Mouse (Mus musculus) brain, adult 2 months (tissue): ENCODE results near the gene Rad9b.

Experiments
- DNase-seq: peaks from one replicate; pipeline ENCODE4 v3.0.0; 2011; ENCODE audit warnings: low read depth, low spot score

Gene Rad9b

DNA sequence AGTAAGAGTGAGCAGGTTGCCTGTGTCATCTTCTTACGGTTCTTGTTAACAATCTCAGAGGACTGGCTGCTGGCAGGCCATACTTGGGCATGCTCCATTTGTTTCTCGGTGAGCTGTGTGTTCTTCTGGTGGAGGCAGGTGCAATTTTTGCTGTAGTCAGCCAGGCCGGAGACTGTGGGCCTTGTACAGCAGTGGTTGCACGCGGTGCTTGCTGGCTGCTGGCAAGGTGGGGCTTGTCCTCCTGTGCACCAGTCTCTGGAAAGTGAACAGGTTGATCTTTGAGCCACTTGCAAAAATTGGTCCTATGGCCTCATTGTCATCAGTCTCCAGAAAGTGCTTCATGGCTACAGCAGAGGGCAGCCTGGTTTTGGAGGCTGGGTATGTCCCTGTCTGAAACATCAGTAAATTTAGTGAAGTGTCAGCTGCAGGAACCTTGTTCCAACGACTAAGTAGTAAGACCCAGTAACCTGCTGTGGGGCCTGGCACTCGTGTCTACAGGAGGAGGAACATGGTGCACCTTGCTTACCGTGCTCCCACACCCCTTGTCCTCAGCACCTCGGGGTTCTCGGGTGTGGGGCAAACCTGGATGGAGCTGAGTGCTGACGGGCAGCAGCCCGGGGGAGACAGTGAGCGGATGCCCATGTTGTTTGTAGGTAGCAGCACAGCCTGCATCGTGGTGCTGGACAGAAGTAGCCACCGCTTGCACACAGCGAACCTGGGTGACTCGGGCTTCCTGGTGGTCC is 40.9 kb downstream of the Rad9b start:
- peak; percentile 61 for DNase-seq

DNA sequence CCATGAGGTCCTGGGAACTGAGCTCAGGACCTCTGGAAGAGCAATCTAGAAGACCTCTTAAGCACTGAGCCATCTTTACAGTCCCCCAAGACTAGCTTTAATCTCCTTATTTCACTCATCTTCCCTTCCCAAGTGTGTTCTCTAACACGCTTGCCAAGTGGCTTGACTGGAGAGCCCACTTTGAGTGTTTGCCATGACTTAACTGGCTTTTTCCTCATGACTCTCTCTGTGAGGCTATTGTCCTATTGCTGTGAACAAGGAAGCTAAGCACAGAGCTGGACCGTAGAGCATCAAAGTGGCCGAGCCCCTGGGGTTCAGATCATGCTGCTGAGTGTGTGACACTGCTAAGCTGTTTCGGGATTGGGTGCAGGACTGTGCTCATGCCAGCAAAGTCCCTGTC is 41.7 kb downstream of the Rad9b start:
- DNase-seq = peak; percentile 36

DNA sequence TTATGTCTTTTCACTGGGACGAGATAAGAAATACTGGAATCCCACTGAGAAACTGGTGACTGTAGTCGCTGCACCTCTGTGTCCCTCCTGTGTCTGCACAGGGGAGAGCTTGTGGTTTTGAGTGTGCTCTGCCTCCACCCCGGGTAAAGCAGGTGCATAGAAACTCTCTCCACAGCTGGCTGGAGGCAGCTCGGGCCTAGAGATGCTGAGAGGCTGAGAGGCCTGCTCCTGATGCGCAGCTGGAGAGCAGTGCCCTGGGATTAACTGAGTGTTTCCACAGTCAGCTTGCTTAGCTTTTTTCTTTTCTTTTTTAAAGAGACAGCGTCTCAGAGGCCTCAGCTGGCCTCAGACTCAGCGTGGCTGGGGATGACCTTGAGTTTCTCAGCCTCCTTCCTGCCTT is 42.3 kb downstream of the Rad9b start:
- DNase-seq = peak; percentile 37

DNA sequence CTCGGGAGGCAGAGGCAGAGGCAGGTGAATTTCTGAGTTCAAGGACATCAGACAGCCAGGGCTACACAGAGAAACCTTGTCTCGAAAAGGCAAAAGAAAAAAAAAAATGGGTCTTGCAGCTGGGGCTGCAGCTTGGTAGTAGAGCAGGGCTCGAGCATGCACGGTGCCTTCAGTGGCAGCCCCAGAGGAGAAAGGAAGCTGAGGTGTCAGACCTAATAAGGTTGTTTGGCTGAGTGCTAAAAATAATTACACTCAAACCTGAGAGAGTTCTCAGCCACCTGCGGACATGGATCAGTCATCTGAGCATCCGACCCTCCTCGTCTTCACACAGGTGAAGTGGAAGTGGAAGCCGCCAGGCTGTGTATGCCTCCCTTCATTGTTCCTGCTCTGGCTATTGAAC is 43.3 kb downstream of the Rad9b start:
- DNase-seq = no peak

DNA sequence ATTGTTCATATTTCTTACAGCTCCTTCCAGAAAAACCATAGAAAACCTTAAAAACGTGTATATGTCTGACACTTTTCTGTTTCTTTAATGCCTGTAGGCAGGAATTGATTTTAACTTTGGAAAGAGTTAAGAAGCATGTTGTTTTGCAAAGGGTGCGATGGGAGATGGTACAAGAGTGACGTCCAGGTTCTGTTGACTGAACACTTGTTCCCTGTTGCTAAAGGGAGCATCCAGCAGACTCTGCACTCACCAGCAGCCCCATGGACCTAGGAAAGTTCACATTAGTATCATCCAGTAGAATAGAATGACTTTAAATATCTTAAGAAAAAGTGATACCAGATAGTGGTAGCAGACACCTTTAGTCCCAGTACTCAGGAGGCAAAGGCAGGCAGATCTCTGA is 47.5 kb downstream of the Rad9b start:
- no peak for DNase-seq

DNA sequence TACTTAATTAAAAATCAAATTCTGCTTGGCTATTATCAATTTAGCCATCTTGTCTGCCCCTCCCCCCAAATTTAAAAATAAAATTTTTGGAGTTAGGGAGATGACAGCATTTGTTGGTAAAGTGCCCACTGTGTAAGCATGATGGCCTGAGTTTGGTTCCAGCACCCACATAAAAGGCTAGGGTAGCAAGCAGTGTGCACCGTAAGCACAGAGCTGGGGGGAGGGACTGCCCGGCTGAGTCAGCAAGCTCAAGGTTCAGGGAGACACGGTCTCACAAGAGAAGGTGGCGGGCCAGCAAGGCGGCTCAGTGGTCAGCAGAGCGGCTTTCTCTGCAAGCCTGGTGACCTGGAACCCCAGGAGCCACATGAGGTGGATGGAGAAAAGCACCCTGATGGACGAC is 48.6 kb downstream of the Rad9b start:
- no peak for DNase-seq

DNA sequence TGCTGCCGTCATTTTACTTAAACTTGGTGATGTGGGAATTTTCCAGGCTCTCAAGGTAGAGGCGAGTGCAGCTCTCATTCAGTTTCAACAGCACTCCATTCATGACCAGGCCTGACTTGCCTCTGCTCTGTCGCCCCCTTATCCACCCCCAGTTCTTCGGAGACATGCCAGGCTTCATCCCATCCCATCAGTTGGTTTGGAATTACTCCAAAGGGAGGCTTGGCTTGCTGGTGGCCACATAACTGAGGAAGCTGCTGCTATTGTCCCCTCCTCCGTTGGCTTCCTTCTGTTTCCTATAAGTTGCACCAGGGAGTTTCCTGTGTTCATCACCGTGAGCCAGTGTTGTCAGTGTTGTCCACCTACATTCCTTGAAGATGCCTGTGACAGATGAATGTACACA is 49.5 kb downstream of the Rad9b start:
- peak; percentile 53 for DNase-seq

DNA sequence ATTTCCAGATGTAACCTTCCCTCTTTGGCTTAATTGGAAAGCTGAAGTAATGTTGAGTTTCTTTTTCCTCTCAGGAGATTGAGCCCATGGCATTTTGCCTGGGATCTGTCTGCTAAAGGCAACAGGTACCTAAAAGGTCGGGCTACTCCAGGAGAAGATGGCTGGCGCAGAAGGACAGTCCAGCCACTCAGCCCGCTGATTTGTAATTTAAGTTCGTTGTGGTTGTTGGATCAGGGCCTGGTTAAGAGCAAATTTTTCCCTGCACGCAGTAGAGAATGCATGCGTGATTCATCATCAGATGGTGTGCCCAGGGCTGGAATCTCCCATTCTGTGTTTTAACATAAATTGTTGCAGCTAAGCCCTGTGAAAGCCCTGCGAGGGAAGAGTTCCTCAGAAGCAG is 50.1 kb downstream of the Rad9b start:
- DNase-seq = peak; percentile 82

DNA sequence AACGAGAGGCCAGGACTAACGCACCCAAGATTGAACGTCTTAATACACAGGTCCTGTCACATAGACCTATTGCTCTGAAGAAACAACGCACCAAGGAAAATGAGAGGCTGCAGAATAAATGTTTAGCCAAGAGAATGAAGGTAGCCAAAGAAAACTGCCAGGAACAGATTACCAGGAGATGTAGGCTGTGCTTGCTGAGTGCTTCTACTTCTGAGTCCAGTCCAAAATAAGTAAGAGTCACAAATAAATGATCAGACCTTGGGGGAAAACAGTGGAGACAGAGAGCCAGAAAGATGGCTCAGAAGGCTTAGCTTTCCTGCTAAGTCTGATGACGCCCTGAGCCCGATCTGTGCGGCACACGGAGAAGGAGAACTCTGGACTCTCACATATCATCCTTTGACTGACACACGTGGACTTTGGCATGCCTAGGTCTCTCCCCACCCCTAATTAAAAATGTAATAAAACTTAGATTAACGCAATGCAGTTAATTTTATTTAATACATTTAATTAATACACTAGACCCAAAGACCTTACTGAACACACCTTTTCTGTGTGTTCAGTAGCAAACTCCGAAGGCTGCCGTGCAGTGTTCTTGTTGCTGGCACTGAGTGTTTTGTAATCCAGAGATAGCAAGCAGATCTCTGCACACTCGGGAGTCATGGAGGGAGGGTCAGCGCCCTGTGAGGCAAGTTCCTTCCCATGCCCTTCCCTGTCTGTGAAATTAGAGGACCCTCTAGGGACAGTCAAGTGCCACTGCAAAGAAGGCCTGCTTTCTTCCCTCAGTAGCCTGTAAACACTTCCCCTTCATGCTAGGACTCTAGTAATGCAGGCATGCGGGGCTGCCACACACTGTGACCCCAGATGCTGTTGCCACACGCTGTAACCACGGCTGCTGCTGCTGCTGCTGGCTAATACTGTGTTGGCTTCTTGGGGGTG is 51.0 kb downstream of the Rad9b start:
- peak; percentile 51 for DNase-seq

DNA sequence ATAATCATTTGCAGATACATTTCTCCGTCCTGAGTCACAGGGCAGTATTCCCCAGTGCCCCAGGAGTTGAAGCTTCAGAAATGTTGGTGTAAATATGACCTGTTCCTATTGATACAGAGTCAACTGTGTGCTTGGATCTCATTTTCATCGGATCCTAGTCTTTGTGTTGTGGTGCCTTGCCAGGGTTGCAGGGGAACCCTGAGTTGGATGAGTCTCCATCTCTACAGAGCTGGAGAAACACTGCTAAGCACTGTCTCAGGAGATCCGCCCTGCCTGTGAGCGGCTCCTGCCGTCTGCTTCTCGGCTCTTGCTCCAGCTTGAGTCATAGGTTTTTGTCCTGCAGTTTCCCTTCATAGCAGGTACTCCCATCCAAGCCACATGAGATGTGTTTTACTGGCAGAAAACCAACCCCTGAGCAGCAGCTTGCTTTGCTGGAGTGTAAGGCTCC is 53.9 kb downstream of the Rad9b start:
- DNase-seq = peak; percentile 89

DNA sequence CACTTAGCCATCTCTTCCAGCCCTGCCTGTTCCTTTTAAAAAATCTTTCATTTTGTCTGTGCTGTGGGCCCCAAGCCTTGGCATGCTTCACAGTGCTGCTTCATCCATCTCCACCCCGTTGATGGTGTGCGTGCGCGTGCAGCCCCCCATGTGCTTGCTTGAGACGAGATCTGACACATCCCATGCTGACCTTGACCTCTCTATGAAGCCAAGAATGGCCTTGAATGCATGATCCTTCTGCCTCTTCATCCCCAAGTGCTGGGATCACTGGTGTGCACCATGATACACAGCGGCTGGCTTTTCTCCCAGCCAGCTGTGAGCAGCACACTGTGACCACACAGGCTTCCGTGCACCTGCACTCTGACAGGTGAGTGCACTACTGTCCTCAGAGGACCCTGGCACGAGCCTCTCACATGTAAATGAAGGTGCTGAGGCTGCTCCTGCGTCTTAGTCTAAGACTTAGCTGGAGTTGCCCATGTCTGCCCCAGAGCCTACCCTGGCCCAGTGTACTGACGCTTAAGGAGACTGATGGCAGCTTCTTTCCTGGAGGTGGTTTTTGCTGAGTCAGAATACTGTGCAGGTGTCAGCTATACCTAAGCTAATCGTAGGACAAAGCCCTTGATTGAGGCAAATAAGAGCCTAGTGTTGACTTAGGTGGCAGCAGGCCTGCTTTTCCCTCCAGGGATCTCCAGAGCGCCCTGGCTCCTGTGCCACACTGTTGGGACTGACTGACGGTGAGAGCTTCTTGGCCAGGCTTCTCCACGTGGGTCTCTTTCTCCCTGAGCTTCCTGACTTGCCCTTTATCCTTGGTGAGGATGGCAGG is 58.7 kb downstream of the Rad9b start:
- no peak for DNase-seq

DNA sequence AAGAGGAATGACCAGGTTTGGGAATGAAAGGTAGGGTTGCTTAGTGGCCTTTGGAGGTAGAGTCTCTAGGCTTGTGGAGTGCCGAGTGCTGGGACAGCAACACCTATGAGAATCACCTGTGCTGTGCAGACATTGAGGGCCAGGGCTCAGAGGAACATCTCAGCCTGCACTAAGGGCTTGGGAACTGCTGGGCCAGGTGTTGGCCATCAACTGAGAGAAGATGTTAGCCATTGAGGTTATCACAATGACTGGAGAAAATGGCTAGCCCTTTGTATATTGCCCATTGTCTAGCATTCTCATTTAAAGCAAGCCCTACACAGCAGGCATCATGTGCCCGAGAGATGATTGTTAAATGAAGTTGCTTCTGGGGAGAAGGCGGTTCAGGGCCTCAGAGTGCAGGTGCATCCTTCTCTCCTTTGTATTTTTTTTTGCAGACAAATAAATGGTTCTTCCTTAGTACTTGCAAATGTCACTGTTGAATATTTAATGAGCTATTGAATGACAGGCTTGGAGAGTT is 59.8 kb downstream of the Rad9b start:
- no peak for DNase-seq

DNA sequence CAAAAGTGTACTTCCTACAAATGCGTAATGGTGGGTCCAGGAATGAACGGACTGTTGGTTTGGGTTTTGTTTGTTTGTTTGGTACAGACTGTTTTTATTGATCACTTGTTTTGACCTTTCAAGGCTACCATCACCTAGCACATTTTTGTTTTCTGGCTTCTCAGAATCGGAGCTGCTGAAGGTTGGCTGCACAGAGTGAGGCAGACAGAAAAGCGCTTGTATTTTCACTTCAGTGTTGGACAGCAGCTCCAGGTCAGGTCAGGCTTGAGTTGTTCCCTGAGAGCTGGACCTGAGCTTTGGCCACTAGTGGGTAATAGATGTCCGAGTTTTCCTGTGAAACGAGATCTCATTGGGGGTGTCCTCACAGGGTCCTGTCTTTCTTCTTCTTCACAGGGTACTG is 60.9 kb downstream of the Rad9b start:
- no peak for DNase-seq

DNA sequence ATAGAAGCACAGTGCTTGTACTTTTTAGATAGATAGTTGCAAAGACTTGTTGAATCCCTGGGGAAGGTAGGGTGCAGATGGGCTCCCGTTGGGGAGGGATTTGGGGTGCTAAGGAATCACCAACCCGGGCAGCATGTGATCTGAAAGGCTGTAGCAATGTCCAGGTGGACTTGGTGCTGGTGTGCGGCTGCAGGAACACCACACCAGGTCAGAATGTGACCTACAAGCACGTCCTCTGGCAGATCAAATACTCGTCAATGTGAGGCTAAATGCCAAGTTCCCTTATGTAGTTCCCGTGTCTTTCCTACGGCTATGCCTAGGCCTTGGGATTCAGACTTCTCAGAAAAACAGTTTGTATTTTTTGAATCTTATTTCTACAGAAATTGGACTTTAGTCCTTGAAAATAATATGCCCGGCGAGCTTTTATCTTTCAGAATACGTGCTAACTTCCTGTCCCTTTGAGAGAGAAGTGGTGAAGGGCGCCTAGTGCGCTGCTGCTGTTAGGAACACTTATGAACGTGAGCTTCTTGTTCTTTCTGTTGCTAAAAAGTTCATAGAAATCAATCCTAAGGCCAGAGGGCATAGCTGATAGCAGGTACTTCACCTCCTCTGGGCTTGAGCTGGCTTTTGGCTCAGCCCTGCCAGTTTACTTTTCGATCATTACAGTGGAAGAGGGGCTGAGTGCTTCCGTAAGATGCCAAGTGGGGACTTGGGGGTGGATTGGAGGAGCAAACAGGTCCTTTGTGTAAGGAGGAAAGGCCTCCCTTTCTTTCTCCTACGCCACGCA is 62.3 kb downstream of the Rad9b start:
- DNase-seq = no peak

DNA sequence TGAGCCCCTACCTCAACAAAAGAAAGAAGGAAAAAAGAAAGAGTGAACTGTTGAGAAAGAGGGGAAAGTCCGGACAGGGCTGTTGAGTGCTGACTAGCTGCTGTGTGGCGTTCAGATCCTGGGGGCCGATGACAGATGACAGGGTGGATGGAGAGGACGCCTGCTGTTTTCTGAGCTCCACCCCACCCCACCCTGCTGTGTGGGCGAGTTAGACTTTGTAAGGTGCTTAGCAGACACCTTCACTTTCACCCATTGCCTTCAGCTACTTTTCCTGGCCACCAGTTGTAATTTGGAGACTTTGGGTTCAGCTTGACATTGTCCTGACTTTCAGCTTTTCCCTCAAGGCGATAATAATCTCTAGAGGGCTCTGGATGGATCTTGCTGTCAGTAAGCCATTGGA is 62.9 kb downstream of the Rad9b start:
- DNase-seq = no peak

DNA sequence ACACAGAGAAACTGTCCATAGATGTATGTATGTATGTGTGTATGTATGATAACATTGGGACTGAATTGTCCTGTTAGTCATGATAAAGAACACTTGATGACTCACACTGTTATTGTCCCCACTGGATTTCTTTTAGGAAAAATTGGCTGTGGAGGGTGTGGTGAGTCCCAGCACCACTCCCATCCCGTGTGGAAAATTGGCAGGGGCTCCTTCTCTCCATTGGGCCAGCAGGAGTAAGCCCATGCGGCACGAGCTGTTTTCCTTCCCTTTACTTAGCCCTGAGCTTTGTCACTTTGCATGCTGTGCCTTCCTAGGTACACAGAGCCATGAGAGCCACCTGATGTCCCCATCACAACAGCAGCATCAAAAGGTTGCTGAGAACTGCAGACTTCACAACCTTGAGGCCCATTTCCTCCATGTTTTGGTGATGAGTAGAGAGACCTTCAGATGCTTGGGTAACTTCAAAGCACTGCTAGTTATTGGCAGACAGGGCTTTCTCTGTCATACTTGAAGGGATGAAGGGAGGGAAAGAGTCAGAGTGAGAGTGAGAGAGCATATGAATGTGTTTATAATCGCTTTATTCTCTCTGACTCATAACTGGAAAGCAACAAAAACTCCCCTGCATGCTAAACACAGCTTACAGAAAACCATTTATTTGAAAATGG is 65.8 kb downstream of the Rad9b start:
- DNase-seq = no peak

DNA sequence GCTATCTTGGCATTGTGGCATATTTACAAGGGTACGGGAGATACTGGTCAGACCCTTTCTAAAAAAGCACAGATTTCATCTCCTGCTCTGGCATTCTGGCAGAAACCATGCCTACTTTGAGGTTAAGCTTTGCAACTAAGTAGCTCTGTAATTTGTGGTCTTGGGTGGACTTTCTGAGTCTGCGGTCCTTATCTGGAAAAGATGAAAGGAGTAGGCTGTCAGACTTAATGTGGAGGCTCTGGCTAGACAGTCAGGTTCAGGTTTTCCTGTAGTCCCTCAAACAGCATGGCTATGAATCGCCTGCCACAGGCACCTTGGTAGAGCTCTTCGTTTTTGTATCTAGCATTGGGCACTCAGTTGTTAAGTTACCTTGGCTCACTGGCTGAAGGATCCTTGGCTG is 67.0 kb downstream of the Rad9b start:
- DNase-seq = no peak

DNA sequence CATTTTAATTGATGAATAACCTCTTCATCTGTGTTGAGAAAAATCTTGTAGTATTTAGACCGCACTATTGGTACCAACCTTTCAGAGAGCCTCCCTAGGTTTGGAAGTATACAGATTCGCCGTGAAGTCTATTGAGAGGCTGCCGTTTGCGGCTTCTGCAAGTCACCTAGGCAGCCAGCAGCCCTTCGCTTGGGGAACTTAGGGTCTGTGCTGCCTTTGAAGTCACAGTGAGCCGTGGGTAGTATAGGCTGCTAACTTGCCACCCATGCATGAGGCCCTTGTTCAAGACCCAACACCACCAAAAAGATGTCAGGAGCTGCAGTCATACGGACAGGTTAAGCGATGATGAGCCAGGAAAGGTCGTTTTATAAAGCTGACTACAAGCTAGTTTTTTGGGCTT is 67.8 kb downstream of the Rad9b start:
- DNase-seq = no peak

DNA sequence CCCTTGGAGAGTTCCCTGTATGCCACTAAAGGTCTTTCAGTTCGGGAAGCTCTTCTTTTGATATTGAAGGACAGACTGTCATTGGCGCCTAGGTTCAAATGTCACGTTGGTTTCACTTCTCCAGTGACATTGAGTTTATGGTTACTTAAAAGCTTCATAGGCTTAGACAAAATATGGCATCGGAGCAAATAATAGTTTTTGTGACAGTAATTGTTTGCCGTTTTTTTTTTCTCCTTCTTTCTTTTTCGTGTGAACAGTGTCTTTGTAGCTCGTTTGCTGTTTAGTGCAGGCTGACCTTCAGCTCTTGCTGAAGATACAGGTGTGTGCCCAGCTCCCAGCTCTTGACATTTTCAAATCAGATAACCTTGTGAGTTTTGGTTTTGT is 68.3 kb downstream of the Rad9b start:
- DNase-seq = no peak

DNA sequence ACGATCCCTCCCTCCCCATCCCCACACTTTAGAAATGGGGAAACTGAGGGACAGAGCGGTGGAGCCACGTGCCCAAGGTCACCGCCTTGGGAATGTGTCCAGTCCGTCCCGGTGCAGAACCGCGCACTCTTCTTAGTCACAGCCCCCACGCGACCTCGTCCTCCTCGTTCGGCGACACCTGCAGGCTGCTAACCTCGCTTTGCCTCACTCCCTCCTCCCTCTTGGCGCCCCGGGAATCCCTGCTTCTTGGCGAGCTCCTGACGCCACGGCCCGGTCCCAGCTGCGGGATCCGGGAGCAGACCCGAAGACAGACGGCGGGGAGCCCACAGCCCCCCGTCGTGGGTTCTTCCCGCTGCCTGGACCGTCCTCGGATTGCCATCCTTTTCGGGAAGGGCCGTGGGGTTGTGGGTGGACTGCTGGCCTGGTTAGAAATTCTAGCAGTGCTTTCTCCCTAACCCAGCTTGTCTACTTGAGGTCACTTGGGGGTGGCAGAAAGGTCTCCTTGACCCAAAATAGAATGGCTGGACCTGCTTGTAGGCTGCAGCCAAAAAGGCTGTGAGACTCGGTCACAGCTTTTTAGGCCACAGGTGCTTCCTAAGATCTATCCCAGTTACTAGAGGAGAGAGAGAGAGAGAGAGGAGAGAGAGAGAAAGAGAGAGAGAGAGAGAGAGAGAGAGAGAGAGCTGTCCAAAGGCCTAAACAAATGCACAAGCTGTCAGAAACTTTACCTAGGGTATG is 68.8 kb downstream of the Rad9b start:
- peak; percentile 79 for DNase-seq
